Mouse (Mus musculus) heart, embryonic 12.5 days (tissue): ENCODE data around the gene Gm11172. TPM values are rescaled to one million over a fixed set of nuclear protein-coding genes. Genes with fewer than 3 reads are reported as not detected.
A peak's percentile ranks its signal among the peaks of the same experiment; 100 is the strongest.
"Not testable (repeated sequence)": the region's sequence is repeated elsewhere in the genome, so short reads cannot be mapped to it uniquely, and the experiment has no call there.

Experiments used
- ATAC-seq: fragments of 200-750 bp; cut with Nextera tagmentation; 2 replicates; pipeline ENCODE4 v1.8.0; 2017; ENCODE audit warnings: moderate TSS enrichment, moderate library complexity; ENCODE audit not compliant: insufficient number of reproducible peaks, low FRiP score
- H3K27ac ChIP-seq: fragments of 300-500 bp; sonication (generic); 2 replicates; pipeline ENCODE4 v1.5.1; 2016; ENCODE audit warnings: mild to moderate bottlenecking, moderate library complexity; ENCODE audit not compliant: poor library complexity, severe bottlenecking
- H3K27me3 ChIP-seq: fragments of 300-500 bp; sonication (generic); replicated peaks from 2 replicates; pipeline ENCODE4 v1.6.1; 2016; ENCODE audit warnings: mild to moderate bottlenecking, moderate library complexity
- H3K36me3 ChIP-seq: fragments of 300-500 bp; sonication (generic); 2 replicates; pipeline ENCODE4 v1.6.1; 2016; ENCODE audit warnings: mild to moderate bottlenecking, moderate library complexity
- H3K4me1 ChIP-seq: fragments of 300-500 bp; sonication (generic); replicated peaks from 2 replicates; pipeline ENCODE4 v1.6.1; 2016; ENCODE audit warnings: mild to moderate bottlenecking
- H3K4me2 ChIP-seq: fragments of 300-500 bp; sonication (generic); 2 replicates; pipeline ENCODE4 v1.6.1; 2016; ENCODE audit warnings: mild to moderate bottlenecking, moderate library complexity
- H3K4me3 ChIP-seq: fragments of 300-500 bp; sonication (generic); 2 replicates; pipeline ENCODE4 v1.5.1; 2016; ENCODE audit warnings: mild to moderate bottlenecking
- H3K9ac ChIP-seq: fragments of 300-500 bp; sonication (generic); 2 replicates; pipeline ENCODE4 v1.6.1; 2016; ENCODE audit warnings: mild to moderate bottlenecking, moderate library complexity
- H3K9me3 ChIP-seq: fragments of 300-500 bp; sonication (generic); replicated peaks from 2 replicates; pipeline ENCODE4 v1.6.1; 2016; ENCODE audit warnings: mild to moderate bottlenecking, moderate library complexity
- WGBS: fragments of 180-500 bp; shearing (Covaris S2); methylation state at CpG from one replicate; pipeline ENCODE4 v1.1.7; 2016; 5-methylcytosine and 5-hydroxymethylcytosine counted together
- polyA plus RNA-seq: library from polyadenylated mRNA; unstranded; fragments of >200 nt; fragmentation: Nextera tagmentation; extraction: Ambion mirVana; gene quantifications from 2 replicates; pipeline ENCODE4 v1.2.1, GENCODE M21; 2016

Gm11172 gene
- polyA plus RNA-seq, 1 experiment from 2014 or later, result not detected

DNA sequence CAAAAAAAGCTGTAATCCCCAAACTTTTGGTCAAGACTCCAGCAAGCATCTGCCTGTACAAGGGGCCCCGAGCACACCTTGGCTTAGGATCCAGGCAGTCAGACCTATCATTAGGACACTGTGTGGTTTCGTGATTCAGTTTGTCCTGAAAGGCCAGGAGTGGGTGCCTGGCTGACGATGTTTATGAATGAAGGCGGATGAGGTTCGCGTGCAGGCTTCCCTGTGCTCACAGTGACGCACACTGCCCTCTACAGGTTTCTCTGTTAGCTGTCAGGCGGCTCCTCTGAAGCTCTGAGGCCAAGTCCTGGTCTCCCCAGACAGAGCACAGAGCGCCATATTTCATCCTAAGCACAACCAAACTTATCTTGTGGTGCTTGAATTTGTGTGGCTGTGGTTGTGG lies 26.4 kb upstream of the Gm11172 start:
- 2% methylated on average over 9 of the region's 9 CpGs for WGBS
- Histone ChIP-seq H3K4me3 (peak overlapping the region; percentile 64), H3K4me1 (peaks cover 44% of the 10 kb centered on the region)

GRCm38 (mm10) chr16:10786782-10787547 lies 25.8 kb upstream of the Gm11172 start:
- WGBS, result 47% methylated on average over 4 of the region's 4 CpGs

More for the DNA sequence above, 26.4 kb upstream of the Gm11172 start:
- peak; percentile 23; the same call in 1 of the 2 replicates for ATAC-seq
- Histone ChIP-seq H3K9me3 (no peaks in the 10 kb centered on the region), H3K36me3 (0 out of 2 replicates have a peak, but pooled peaks cover 3% of the 10 kb centered on the region), H3K27ac (peak overlapping the region; percentile 94), H3K27me3 (peaks cover 27% of the 10 kb centered on the region), H3K9ac (peak overlapping the region; percentile 81), H3K4me2 (peak overlapping the region; percentile 83)

DNA sequence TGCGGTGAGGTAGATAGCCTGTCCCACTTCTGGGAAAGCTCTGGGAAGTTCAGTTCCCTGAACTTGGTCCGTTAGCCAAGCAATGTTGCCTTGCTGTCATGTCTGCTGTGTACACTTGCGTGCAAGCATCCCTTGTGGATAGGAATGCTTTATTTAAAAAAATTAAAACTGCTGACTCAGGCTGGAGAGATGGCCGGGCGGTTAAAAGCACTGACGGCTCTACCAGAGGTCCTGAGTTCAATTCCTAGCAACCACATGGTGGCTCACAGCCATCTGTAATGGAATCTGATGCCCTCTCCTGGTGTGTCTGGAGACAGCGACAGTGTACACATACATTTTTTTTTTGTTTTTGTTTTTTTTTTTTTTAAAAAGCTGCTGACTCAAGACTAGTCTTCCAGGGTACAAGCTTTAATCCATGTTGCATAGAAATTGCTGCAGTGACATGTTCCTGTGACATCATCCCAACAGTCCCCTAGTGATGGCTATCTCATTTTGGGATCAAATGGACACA lies 25.1 kb upstream of the Gm11172 start:
- peaks cover 31% of the 10 kb centered on the region for H3K4me1 ChIP-seq
- WGBS, result 72% methylated on average over 7 of the region's 7 CpGs
- H3K27ac ChIP-seq, result no peak overlapping the region
- no peak overlapping the region for H3K4me2 ChIP-seq
- no peak overlapping the region for H3K4me3 ChIP-seq
- 0 out of 2 replicates have a peak, but pooled peaks cover 3% of the 10 kb centered on the region for H3K36me3 ChIP-seq
- H3K9me3 ChIP-seq, result no peaks in the 10 kb centered on the region
- peaks cover 38% of the 10 kb centered on the region for H3K27me3 ChIP-seq
- no peak overlapping the region for H3K9ac ChIP-seq
- no peak for ATAC-seq

More at GRCm38 (mm10) chr16:10786782-10787547, 25.8 kb upstream of the Gm11172 start:
- Histone ChIP-seq H3K4me1 (peaks cover 37% of the 10 kb centered on the region), H3K4me2 (peak overlapping the region; percentile 83), H3K27ac (peak overlapping the region; percentile 94), H3K36me3 (0 out of 2 replicates have a peak, but pooled peaks cover 3% of the 10 kb centered on the region), H3K9me3 (no peaks in the 10 kb centered on the region), H3K27me3 (peaks cover 34% of the 10 kb centered on the region), H3K9ac (no peak overlapping the region), H3K4me3 (no peak overlapping the region)
- no peak for ATAC-seq

DNA sequence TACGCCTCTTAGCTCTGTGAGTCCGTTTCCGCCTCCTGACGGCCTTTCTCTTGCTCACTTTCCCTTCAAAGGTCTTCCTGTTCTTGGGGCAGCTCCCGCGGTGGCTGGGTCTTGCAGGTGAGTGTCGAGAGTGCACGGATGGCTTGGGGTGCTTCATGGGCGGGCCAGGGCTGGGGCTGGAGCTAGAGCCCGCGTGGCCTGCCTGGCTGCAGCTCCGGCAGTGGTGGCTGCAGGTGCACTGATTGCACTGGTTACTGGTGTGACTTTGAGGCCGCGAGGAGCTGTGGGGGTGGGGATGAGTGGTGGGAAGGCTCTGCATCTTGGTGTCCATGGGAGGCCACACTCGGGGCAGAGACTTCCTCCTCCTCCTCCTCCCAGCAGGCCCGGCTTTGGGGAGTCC lies 24.4 kb upstream of the Gm11172 start, which contains the start of gene Tnp2:
Gene Tnp2, minus strand, starts transcription at position 390 of the 400 bp plus-strand sequence.
- Histone ChIP-seq H3K4me3 (no peak within 1 kb of the TSS), H3K4me1 (peaks cover 25% of the 10 kb centered on the region), H3K27me3 (peaks cover 38% of the 10 kb centered on the region), H3K36me3 (no peaks in the 10 kb centered on the region), H3K9me3 (no peaks in the 10 kb centered on the region), H3K27ac (no peak within 1 kb of the TSS), H3K4me2 (no peak within 1 kb of the TSS), H3K9ac (no peak within 1 kb of the TSS)
- no peak for ATAC-seq
- 53% methylated on average over 16 of the region's 16 CpGs for WGBS

DNA sequence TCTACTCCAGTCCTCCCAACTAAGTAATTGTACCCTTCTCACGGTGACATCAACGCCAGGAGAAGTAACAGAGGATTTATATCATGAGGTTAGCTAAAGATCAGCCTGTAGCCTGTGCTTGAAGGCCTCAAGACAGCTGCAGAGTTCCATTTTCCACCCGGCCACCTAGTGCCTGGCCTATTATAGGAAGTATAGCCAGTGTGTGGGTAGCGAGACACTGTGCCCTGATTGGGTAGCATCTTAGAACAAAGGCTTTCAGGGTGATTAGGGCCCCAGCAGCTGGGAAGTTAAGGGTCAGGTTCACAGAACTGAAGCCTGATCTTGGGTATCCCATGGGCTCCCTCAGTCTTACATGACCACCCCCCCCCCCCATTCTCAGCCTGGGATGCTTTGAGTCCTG lies 23.8 kb upstream of the Gm11172 start:
- H3K9me3 ChIP-seq, result no peaks in the 10 kb centered on the region
- ATAC-seq, result no peak
- no peaks in the 10 kb centered on the region for H3K36me3 ChIP-seq
- H3K9ac ChIP-seq, result no peak overlapping the region
- peaks cover 19% of the 10 kb centered on the region for H3K4me1 ChIP-seq
- 69% methylated on average over 4 of the region's 4 CpGs for WGBS
- no peak overlapping the region for H3K27ac ChIP-seq
- H3K4me3 ChIP-seq, result no peak overlapping the region
- no peak overlapping the region for H3K4me2 ChIP-seq
- peaks cover 38% of the 10 kb centered on the region for H3K27me3 ChIP-seq

DNA sequence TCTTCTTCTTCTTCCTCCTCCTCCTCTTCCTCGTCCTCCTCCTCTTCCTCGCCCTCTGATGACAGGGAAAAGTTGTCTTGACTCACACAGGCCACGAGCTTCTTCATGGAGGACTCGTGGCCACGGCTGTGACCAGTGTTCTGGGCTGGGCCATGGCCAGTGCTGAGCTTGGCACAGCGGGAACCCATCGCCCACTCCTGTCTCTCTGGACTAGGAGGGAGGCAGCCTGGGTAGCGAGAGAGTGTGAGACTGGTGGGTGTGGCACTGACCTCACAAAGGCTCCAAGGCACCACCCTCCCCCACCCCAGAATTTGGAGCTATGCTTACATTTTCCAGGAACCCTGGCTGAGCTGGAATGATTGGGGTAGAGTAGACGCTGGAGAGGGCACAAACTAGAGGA lies 22.0 kb upstream of the Gm11172 start, which contains the start of gene Prm3:
Gene Prm3, minus strand, starts transcription at position 213 of the 400 bp plus-strand sequence.
- no peaks in the 10 kb centered on the region for H3K36me3 ChIP-seq
- ATAC-seq, result no peak
- no peak within 1 kb of the TSS for H3K27ac ChIP-seq
- WGBS, result 72% methylated on average over 9 of the region's 9 CpGs
- H3K4me3 ChIP-seq, result no peak within 1 kb of the TSS
- H3K27me3 ChIP-seq, result peaks cover 51% of the 10 kb centered on the region
- no peak within 1 kb of the TSS for H3K9ac ChIP-seq
- H3K4me1 ChIP-seq, result peaks cover 17% of the 10 kb centered on the region
- H3K9me3 ChIP-seq, result no peaks in the 10 kb centered on the region
- H3K4me2 ChIP-seq, result no peak within 1 kb of the TSS

GRCm38 (mm10) chr16:10796034-10796433 lies 16.7 kb upstream of the Gm11172 start, which contains the start of gene Prm2:
Gene Prm2 (minus strand): TSS chr16:10796134.
- no peaks in the 10 kb centered on the region for H3K36me3 ChIP-seq
- H3K27ac ChIP-seq, result no peak within 1 kb of the TSS
- H3K27me3 ChIP-seq, result peaks cover 44% of the 10 kb centered on the region
- no peak for ATAC-seq
- H3K9me3 ChIP-seq, result no peaks in the 10 kb centered on the region
- H3K4me3 ChIP-seq, result no peak within 1 kb of the TSS
- 72% methylated on average over 6 of the region's 6 CpGs for WGBS
- H3K9ac ChIP-seq, result no peak within 1 kb of the TSS
- H3K4me1 ChIP-seq, result no peaks in the 10 kb centered on the region
- no peak within 1 kb of the TSS for H3K4me2 ChIP-seq

- not testable (repeated sequence) for H3K27me3 ChIP-seq, H3K36me3 ChIP-seq
- 75% methylated on average over 3 of the region's 3 CpGs for WGBS
Observed at GRCm38 (mm10) chr16:10802420-10802819, 10.3 kb upstream of the Gm11172 start.

GRCm38 (mm10) chr16:10805789-10806527 lies 6.8 kb upstream of the Gm11172 start, which contains the start of gene Prm1:
Gene Prm1 (minus strand): TSS chr16:10805839.
- no peak within 1 kb of the TSS for H3K9ac ChIP-seq
- H3K9me3 ChIP-seq, result no peaks in the 10 kb centered on the region
- ATAC-seq, result no peak
- H3K4me2 ChIP-seq, result no peak within 1 kb of the TSS
- WGBS, result 70% methylated on average over 10 of the region's 10 CpGs
- H3K4me3 ChIP-seq, result no peak within 1 kb of the TSS
- H3K36me3 ChIP-seq, result no peaks in the 10 kb centered on the region
- no peak within 1 kb of the TSS for H3K27ac ChIP-seq
- H3K4me1 ChIP-seq, result peaks cover 3% of the 10 kb centered on the region; the same call in 1 of the 2 replicates
- no peaks in the 10 kb centered on the region; the same call in 1 of the 2 replicates for H3K27me3 ChIP-seq

More at GRCm38 (mm10) chr16:10802420-10802819, 10.3 kb upstream of the Gm11172 start:
- H3K4me3 ChIP-seq, H3K4me2 ChIP-seq, H3K9ac ChIP-seq, H3K9me3 ChIP-seq, ATAC-seq, H3K4me1 ChIP-seq, H3K27ac ChIP-seq: not testable (repeated sequence)

GRCm38 (mm10) chr16:10810376-10810775 lies 2.3 kb upstream of the Gm11172 start:
- no peaks in the 10 kb centered on the region for H3K9me3 ChIP-seq
- H3K4me2 ChIP-seq, result no peak overlapping the region
- H3K27ac ChIP-seq, result no peak overlapping the region
- H3K4me1 ChIP-seq, result peaks cover 21% of the 10 kb centered on the region
- H3K36me3 ChIP-seq, result no peaks in the 10 kb centered on the region
- no peaks in the 10 kb centered on the region; the same call in 1 of the 2 replicates for H3K27me3 ChIP-seq
- H3K4me3 ChIP-seq, result no peak overlapping the region
- 93% methylated on average over 1 of the region's 1 CpGs for WGBS
- H3K9ac ChIP-seq, result no peak overlapping the region
- ATAC-seq, result no peak

DNA sequence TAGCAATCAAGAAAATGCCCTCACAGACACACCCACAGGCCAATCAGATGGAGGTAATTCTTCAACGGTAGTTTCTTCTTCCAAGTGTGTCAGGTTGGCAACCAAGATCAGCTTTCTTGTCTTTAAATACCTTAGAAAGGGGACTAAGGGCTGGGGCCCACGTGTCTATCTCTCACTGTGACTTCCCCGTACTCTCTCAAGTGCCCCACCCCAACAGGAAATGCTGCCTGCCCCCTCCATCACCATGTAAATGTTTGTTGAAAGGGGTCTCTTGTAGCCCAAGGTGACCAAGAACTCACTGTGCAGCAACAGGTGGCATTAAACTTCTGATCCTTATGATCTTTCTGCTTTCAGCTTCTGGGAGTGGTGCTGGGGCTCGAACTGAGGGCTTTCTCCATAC lies 1.0 kb downstream of the Gm11172 start:
- H3K4me1 ChIP-seq, result peaks cover 30% of the 10 kb centered on the region
- H3K27ac ChIP-seq, result no peak overlapping the region
- 78% methylated on average over 4 of the region's 4 CpGs for WGBS
- H3K4me3 ChIP-seq, result no peak overlapping the region
- ATAC-seq, result no peak
- no peak overlapping the region for H3K4me2 ChIP-seq
- H3K27me3 ChIP-seq, result no peaks in the 10 kb centered on the region
- H3K9me3 ChIP-seq, result no peaks in the 10 kb centered on the region
- no peak overlapping the region for H3K9ac ChIP-seq
- no peaks in the 10 kb centered on the region for H3K36me3 ChIP-seq
